Mouse (Mus musculus) G1E (cell line): ENCODE results near the gene Arf3.

ENCODE experiments used
- CTCF ChIP-seq: IDR thresholded peaks from 2 replicates; pipeline ENCODE4 v1.5.1; 2012; ENCODE audit warnings: low read depth, low read length, inconsistent platforms, mixed read lengths
- GATA1 ChIP-seq: IDR thresholded peaks from 2 replicates; pipeline ENCODE4 v1.6.1; 2012; ENCODE audit warnings: borderline replicate concordance, low read length, inconsistent platforms, mixed read lengths
- GATA2 ChIP-seq: IDR thresholded peaks from 2 replicates; pipeline ENCODE4 v1.6.1; 2012; ENCODE audit warnings: low read depth, low read length, inconsistent platforms, borderline replicate concordance
- POLR2AphosphoS5 ChIP-seq: IDR thresholded peaks from 2 replicates; pipeline ENCODE4 v1.6.1; 2012; ENCODE audit warnings: low read depth, low read length, inconsistent platforms; ENCODE audit not compliant: insufficient replicate concordance

DNA sequence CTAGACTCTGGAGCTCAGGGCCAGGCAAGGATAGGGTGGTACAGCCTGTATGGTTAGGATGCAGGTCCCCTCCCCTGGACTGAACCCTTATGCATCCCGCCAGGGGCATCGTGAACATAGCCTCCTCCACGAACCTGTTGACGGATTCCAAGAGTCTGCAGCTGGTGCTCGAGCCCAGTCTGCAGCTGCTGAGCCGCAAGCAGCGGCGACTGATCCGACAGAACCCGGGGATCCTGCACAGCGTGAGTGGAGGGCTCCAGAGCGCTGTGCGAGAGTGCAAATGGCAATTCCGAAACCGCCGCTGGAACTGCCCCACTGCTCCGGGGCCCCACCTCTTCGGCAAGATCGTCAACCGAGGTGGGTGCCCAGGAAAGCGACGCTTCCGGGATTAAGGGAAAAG lies 27.7 kb upstream of the Arf3 start:
- no peak for TF ChIP-seq CTCF
- no peak for TF ChIP-seq GATA1
- no peak for TF ChIP-seq POLR2AphosphoS5
- no peak for TF ChIP-seq GATA2
